Mouse (Mus musculus) liver, embryonic 13.5 days (tissue): ENCODE measurements at regions not wholly inside any gene's neighbourhood (a gene's known extent, or its start where the extent isn't known, plus 50 kb on each side); places are given as distances from the start of the nearest gene placed in this dataset.

Experiments used
- ATAC-seq: fragments of 200-750 bp; cut with Nextera tagmentation; 2 replicates; pipeline ENCODE4 v1.8.0; 2017; ENCODE audit warnings: low read depth, mild to moderate bottlenecking, moderate number of reproducible peaks, moderate library complexity
- DNase-seq: peaks from one replicate; pipeline ENCODE4 v3.0.0; 2022
- H3K27ac ChIP-seq: fragments of 300-500 bp; sonication (generic); 2 replicates; pipeline ENCODE4 v1.5.1; 2015; ENCODE audit warnings: moderate library complexity, mild to moderate bottlenecking, inconsistent platforms
- H3K27me3 ChIP-seq: fragments of 300-500 bp; sonication (generic); 2 replicates; pipeline ENCODE4 v1.6.1; 2015; ENCODE audit warnings: mild to moderate bottlenecking, inconsistent platforms
- H3K36me3 ChIP-seq: fragments of 300-500 bp; sonication (generic); 2 replicates; pipeline ENCODE4 v1.6.1; 2015; ENCODE audit warnings: mild to moderate bottlenecking, inconsistent platforms
- H3K4me1 ChIP-seq: fragments of 300-500 bp; sonication (generic); replicated peaks from 2 replicates; pipeline ENCODE4 v1.6.1; 2015; ENCODE audit warnings: inconsistent platforms
- H3K4me2 ChIP-seq: fragments of 300-500 bp; sonication (generic); 2 replicates; pipeline ENCODE4 v1.6.1; 2015; ENCODE audit warnings: inconsistent platforms, mild to moderate bottlenecking, moderate library complexity
- H3K4me3 ChIP-seq: fragments of 300-500 bp; sonication (generic); replicated peaks from 2 replicates; pipeline ENCODE4 v1.5.1; 2015; ENCODE audit warnings: mild to moderate bottlenecking, inconsistent platforms
- H3K9ac ChIP-seq: fragments of 300-500 bp; sonication (generic); 2 replicates; pipeline ENCODE4 v1.6.1; 2015; ENCODE audit warnings: mild to moderate bottlenecking, inconsistent platforms
- H3K9me3 ChIP-seq: fragments of 300-500 bp; sonication (generic); replicated peaks from 2 replicates; pipeline ENCODE4 v1.6.1; 2016; ENCODE audit warnings: inconsistent platforms
- WGBS: fragments of 180-500 bp; shearing (Covaris S2); methylation state at CpG from one replicate; pipeline ENCODE4 v1.1.7; 2015; ENCODE audit not compliant: insufficient replicate concordance; 5-methylcytosine and 5-hydroxymethylcytosine counted together

- Histone ChIP-seq H3K27me3 (no peaks in the 10 kb centered on the region), H3K9ac (no peak overlapping the region), H3K27ac (no peak overlapping the region), H3K4me1 (no peaks in the 10 kb centered on the region), H3K9me3 (no peaks in the 10 kb centered on the region), H3K4me3 (no peak overlapping the region), H3K36me3 (no peaks in the 10 kb centered on the region), H3K4me2 (no peak overlapping the region)
- 68% methylated on average over 4 of the region's 4 CpGs for WGBS
- ATAC-seq (no peak), DNase-seq (no peak)
Measured at GRCm38 (mm10) chr11:25330696-25331095, 879.9 kb downstream of the 5730522E02Rik start.

GRCm38 (mm10) chr11:25322426-25322825, 888.1 kb downstream of the 5730522E02Rik start:
- DNase-seq (no peak), ATAC-seq (no peak)
- no peaks in the 10 kb centered on the region for H3K36me3 ChIP-seq
- no peak overlapping the region for H3K27ac ChIP-seq
- no peaks in the 10 kb centered on the region for H3K4me1 ChIP-seq
- H3K4me2 ChIP-seq = no peak overlapping the region
- no peak overlapping the region for H3K9ac ChIP-seq
- no peaks in the 10 kb centered on the region for H3K9me3 ChIP-seq
- no peaks in the 10 kb centered on the region for H3K27me3 ChIP-seq
- no peak overlapping the region for H3K4me3 ChIP-seq

GRCm38 (mm10) chr11:25321494-25321893, 889.1 kb downstream of the 5730522E02Rik start:
- no peak for DNase-seq
- no peak overlapping the region for H3K9ac ChIP-seq
- 71% methylated on average over 4 of the region's 4 CpGs for WGBS

GRCm38 (mm10) chr11:25314645-25315044, 895.9 kb downstream of the 5730522E02Rik start:
- Histone ChIP-seq H3K27ac (no peak overlapping the region), H3K9ac (no peak overlapping the region), H3K27me3 (no peaks in the 10 kb centered on the region), H3K4me1 (no peaks in the 10 kb centered on the region), H3K4me2 (no peak overlapping the region), H3K4me3 (no peak overlapping the region), H3K9me3 (no peaks in the 10 kb centered on the region), H3K36me3 (no peaks in the 10 kb centered on the region)
- WGBS = 71% methylated on average over 10 of the region's 10 CpGs
- ATAC-seq (no peak), DNase-seq (no peak)

More at GRCm38 (mm10) chr11:25321494-25321893, 889.1 kb downstream of the 5730522E02Rik start:
- no peaks in the 10 kb centered on the region for H3K36me3 ChIP-seq
- no peaks in the 10 kb centered on the region for H3K27me3 ChIP-seq
- no peaks in the 10 kb centered on the region for H3K9me3 ChIP-seq
- no peak overlapping the region for H3K27ac ChIP-seq
- H3K4me2 ChIP-seq = no peak overlapping the region
- no peak overlapping the region for H3K4me3 ChIP-seq
- ATAC-seq = no peak
- no peaks in the 10 kb centered on the region for H3K4me1 ChIP-seq

GRCm38 (mm10) chr11:25313879-25314278, 896.7 kb downstream of the 5730522E02Rik start:
- H3K4me2 ChIP-seq = no peak overlapping the region
- no peaks in the 10 kb centered on the region for H3K36me3 ChIP-seq
- 44% methylated on average over 8 of the region's 8 CpGs for WGBS
- H3K27ac ChIP-seq = no peak overlapping the region
- H3K4me1 ChIP-seq = no peaks in the 10 kb centered on the region
- H3K27me3 ChIP-seq = no peaks in the 10 kb centered on the region
- ATAC-seq = no peak
- no peak for DNase-seq
- H3K9me3 ChIP-seq = no peaks in the 10 kb centered on the region
- no peak overlapping the region for H3K9ac ChIP-seq
- H3K4me3 ChIP-seq = no peak overlapping the region

- DNase-seq (no peak), ATAC-seq (no peak)
- Histone ChIP-seq H3K27me3 (no peaks in the 10 kb centered on the region), H3K27ac (no peak overlapping the region), H3K4me3 (no peak overlapping the region), H3K4me2 (no peak overlapping the region), H3K4me1 (no peaks in the 10 kb centered on the region), H3K9me3 (no peaks in the 10 kb centered on the region), H3K36me3 (no peaks in the 10 kb centered on the region), H3K9ac (no peak overlapping the region)
- 51% methylated on average over 4 of the region's 4 CpGs for WGBS
Measured at GRCm38 (mm10) chr11:25313308-25313707, 897.3 kb downstream of the 5730522E02Rik start.

GRCm38 (mm10) chr11:25310754-25311153, 899.8 kb downstream of the 5730522E02Rik start:
- WGBS = 19% methylated on average over 3 of the region's 3 CpGs
- H3K27ac ChIP-seq = no peak overlapping the region
- DNase-seq = no peak
- H3K4me2 ChIP-seq = no peak overlapping the region
- H3K4me3 ChIP-seq = no peak overlapping the region
- no peak for ATAC-seq
- no peaks in the 10 kb centered on the region for H3K27me3 ChIP-seq
- no peaks in the 10 kb centered on the region for H3K9me3 ChIP-seq
- H3K4me1 ChIP-seq = no peaks in the 10 kb centered on the region
- no peak overlapping the region for H3K9ac ChIP-seq
- H3K36me3 ChIP-seq = no peaks in the 10 kb centered on the region

- Histone ChIP-seq H3K4me3 (no peak overlapping the region), H3K36me3 (no peaks in the 10 kb centered on the region), H3K4me1 (no peaks in the 10 kb centered on the region), H3K4me2 (no peak overlapping the region), H3K9me3 (no peaks in the 10 kb centered on the region), H3K9ac (no peak overlapping the region), H3K27me3 (no peaks in the 10 kb centered on the region), H3K27ac (no peak overlapping the region)
- peak; percentile 8 for DNase-seq
- no peak for ATAC-seq
- WGBS = 15% methylated on average over 9 of the region's 9 CpGs
Measured at GRCm38 (mm10) chr11:25301130-25301529, 909.4 kb downstream of the 5730522E02Rik start.

- H3K4me2 ChIP-seq = no peak overlapping the region
- no peak for ATAC-seq
- no peak overlapping the region for H3K9ac ChIP-seq
- H3K27me3 ChIP-seq = no peaks in the 10 kb centered on the region
- no peak overlapping the region for H3K4me3 ChIP-seq
- WGBS = 53% methylated on average over 13 of the region's 13 CpGs
- DNase-seq = no peak
- no peaks in the 10 kb centered on the region for H3K4me1 ChIP-seq
- no peaks in the 10 kb centered on the region for H3K36me3 ChIP-seq
- H3K27ac ChIP-seq = no peak overlapping the region
- no peaks in the 10 kb centered on the region for H3K9me3 ChIP-seq
Measured at GRCm38 (mm10) chr11:25288346-25288745, 922.2 kb downstream of the 5730522E02Rik start.

GRCm38 (mm10) chr11:25287458-25288247, 922.9 kb downstream of the 5730522E02Rik start:
- no peak for DNase-seq
- no peak for ATAC-seq
- Histone ChIP-seq H3K9me3 (no peaks in the 10 kb centered on the region), H3K27me3 (no peaks in the 10 kb centered on the region), H3K36me3 (no peaks in the 10 kb centered on the region), H3K27ac (no peak overlapping the region), H3K4me1 (no peaks in the 10 kb centered on the region), H3K9ac (no peak overlapping the region), H3K4me3 (no peak overlapping the region), H3K4me2 (no peak overlapping the region)
- WGBS = 71% methylated on average over 13 of the region's 13 CpGs

- H3K9me3 ChIP-seq = no peaks in the 10 kb centered on the region
- ATAC-seq (no peak), DNase-seq (no peak)
- no peaks in the 10 kb centered on the region for H3K4me1 ChIP-seq
- H3K36me3 ChIP-seq = no peaks in the 10 kb centered on the region
- H3K4me3 ChIP-seq = no peak overlapping the region
- H3K27ac ChIP-seq = no peak overlapping the region
- H3K9ac ChIP-seq = no peak overlapping the region
- H3K27me3 ChIP-seq = no peaks in the 10 kb centered on the region
- H3K4me2 ChIP-seq = no peak overlapping the region
- WGBS = 29% methylated on average over 7 of the region's 7 CpGs
Measured at GRCm38 (mm10) chr11:25269936-25270540, 940.5 kb downstream of the 5730522E02Rik start.

GRCm38 (mm10) chr11:25262906-25263305, 947.7 kb downstream of the 5730522E02Rik start:
- 32% methylated on average over 4 of the region's 4 CpGs for WGBS
- Histone ChIP-seq H3K27ac (no peak overlapping the region), H3K4me2 (no peak overlapping the region), H3K4me3 (no peak overlapping the region), H3K36me3 (no peaks in the 10 kb centered on the region), H3K9ac (no peak overlapping the region), H3K4me1 (no peaks in the 10 kb centered on the region), H3K9me3 (no peaks in the 10 kb centered on the region), H3K27me3 (no peaks in the 10 kb centered on the region)
- no peak for ATAC-seq
- DNase-seq = no peak
